Mouse (Mus musculus) ES-E14 (cell line): Measurements from ENCODE around the gene Thap3. TPM values are rescaled to one million over a fixed set of nuclear protein-coding genes. Genes with fewer than 3 reads are reported as not detected.

Experiments
- DNase-seq: peaks from one replicate; pipeline ENCODE4 v3.0.0-alpha.2; 2013; ENCODE audit warnings: low read depth, low spot score
- H3K27ac ChIP-seq: 2 replicates; pipeline ENCODE4 v1.5.1; 2012; ENCODE audit warnings: low read depth, mild to moderate bottlenecking, low read length, moderate library complexity, mixed read lengths; ENCODE audit not compliant: poor library complexity, insufficient read depth, severe bottlenecking
- H3K36me3 ChIP-seq: 2 replicates; pipeline ENCODE4 v1.6.1; 2012; ENCODE audit warnings: mild to moderate bottlenecking, low read length, moderate library complexity, mixed read lengths; ENCODE audit not compliant: control insufficient read depth, poor library complexity, insufficient read depth, severe bottlenecking
- H3K4me1 ChIP-seq, 2 experiments: fragments of 150-350 bp in 1 of 2; sonication (generic) in 1 of 2; 2 replicates each; pipeline ENCODE4 v1.6.1; 2012; ENCODE audit warnings: low read length in 2 of 2, mild to moderate bottlenecking in 1 of 2, mixed read lengths in 1 of 2; ENCODE audit not compliant: control insufficient read depth in 2 of 2, insufficient read depth in 2 of 2, poor library complexity in 1 of 2
- H3K4me3 ChIP-seq, 2 experiments: fragments of 150-350 bp in 1 of 2; sonication (generic) in 1 of 2; 2 replicates each; pipeline ENCODE4 v1.5.1; 2012; ENCODE audit warnings: low read length in 2 of 2, low read depth in 1 of 2, mild to moderate bottlenecking in 1 of 2, mixed read lengths in 1 of 2; ENCODE audit not compliant: insufficient read depth in 1 of 2, poor library complexity in 1 of 2, severe bottlenecking in 1 of 2
- H3K9ac ChIP-seq: 2 replicates; pipeline ENCODE4 v1.6.1; 2012; ENCODE audit warnings: low read depth, mild to moderate bottlenecking, low read length, mixed read lengths; ENCODE audit not compliant: poor library complexity, insufficient read depth, severe bottlenecking
- H3K9me3 ChIP-seq: fragments of 150-350 bp; sonication (generic); 2 replicates; pipeline ENCODE4 v1.6.1; 2012; ENCODE audit warnings: low read depth, mild to moderate bottlenecking, low read length; ENCODE audit not compliant: control insufficient read depth, insufficient read depth
- CHD2 ChIP-seq: IDR thresholded peaks from 2 replicates; pipeline ENCODE4 v1.6.1; 2014; ENCODE audit warnings: mild to moderate bottlenecking, low read depth, low read length, inconsistent platforms
- HCFC1 ChIP-seq: IDR thresholded peaks from 2 replicates; pipeline ENCODE4 v1.6.1; 2012; ENCODE audit warnings: low read length, inconsistent platforms, borderline replicate concordance; ENCODE audit not compliant: insufficient read depth
- MAFK ChIP-seq: IDR thresholded peaks from 2 replicates; pipeline ENCODE4 v1.6.1; 2014; ENCODE audit warnings: mild to moderate bottlenecking, low read depth, low read length, inconsistent platforms; ENCODE audit not compliant: insufficient read depth
- ZC3H11A ChIP-seq: IDR thresholded peaks from 2 replicates; pipeline ENCODE4 v1.6.1; 2012; ENCODE audit warnings: low read depth, mild to moderate bottlenecking, inconsistent platforms, low read length, borderline replicate concordance
- ZNF384 ChIP-seq: IDR thresholded peaks from 2 replicates; pipeline ENCODE4 v1.6.1; 2012; ENCODE audit warnings: low read depth, low read length, inconsistent platforms
- in situ Hi-C, 2 experiments: fragments of 600-800 bp; cut with MboI; formaldehyde crosslinking; loops; one replicate each; pipeline ENCODE4 v1.15.1; 2025; ENCODE audit warnings: low sequenced_read_pairs in 2 of 2, inconsistent platforms in 1 of 2; ENCODE audit not compliant: unreplicated experiment in 2 of 2
- total RNA-seq: library from RNA; depleted of rRNA; stranded (reverse); fragments of 300-350 nt; gene quantifications from 2 replicates; pipeline ENCODE4 v1.2.3, GENCODE M21; 2012

The Thap3 gene
- total RNA-seq, 1 experiment, result 7.6 TPM

DNA sequence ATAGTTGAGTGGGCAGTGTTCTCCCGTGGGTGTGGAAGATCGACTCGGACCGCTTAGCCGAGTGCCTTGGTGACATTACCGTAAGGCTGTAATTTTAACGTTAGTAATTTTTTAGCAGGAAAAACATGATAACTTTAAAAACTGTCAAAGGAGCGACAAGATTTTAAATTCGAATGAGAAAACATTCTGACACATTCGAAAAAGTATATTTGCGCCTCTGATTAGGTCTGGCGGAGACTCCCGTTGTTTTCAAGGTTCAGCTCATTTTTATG, 8.1 kb upstream of the Thap3 start:
- TF ChIP-seq ZNF384 (no peak), HCFC1 (no peak), MAFK (no peak), CHD2 (no peak), ZC3H11A (no peak)
- peaks cover 14% of the 10 kb centered on the region for H3K36me3 ChIP-seq
- no peak overlapping the region; the same call in 1 of the 2 replicates for H3K27ac ChIP-seq
- H3K4me3 ChIP-seq, result peak overlapping the region; percentile 76 to 79
- in situ Hi-C loops, result no loop called here
- peaks cover 0 to 11% of the 10 kb centered on the region in 2 experiments; a peak in 2 of 4 replicates for H3K4me1 ChIP-seq
- H3K9me3 ChIP-seq, result no peaks in the 10 kb centered on the region
- DNase-seq, result no peak
- peak overlapping the region; percentile 82 for H3K9ac ChIP-seq

DNA sequence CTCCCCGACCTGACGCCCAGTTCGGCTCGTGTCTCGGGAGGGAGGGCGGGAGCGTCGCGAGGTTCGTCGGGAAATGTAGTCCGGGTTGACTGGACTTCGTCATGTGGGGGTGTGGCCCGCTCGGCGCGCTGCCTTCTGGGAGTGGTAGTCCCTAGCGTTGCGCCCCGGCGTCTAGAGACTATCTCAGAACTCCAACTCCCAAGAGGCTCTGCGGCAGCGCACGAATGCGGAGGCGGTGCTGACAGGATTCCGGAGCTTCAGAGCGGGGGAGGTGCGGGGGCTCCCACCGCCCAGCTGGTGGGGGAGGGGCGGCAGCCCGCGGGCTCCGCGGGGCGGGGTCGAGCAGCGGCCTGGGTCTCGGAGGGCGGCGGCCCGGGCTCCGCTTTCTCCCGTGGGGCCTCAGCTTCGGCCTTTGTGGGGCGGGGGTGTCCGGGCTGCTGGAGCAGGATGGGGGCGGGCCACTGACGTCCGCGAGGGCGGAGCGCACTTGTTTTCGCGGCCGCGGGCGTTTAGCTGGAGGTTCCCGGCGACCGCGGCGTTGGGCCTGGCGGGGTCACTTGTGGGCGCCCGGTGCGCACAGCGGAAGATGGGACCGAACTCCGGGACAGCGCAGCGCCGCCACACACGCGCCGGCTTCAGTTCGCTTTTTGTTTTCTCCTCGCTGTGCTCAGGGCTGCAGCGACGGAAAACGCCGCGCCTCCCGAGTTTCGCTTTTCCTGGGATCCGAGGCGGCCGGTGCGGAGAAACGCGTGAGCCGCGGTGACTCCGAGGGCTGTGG, 7.6 kb upstream of the Thap3 start, which contains the start of gene Phf13:
Gene Phf13 (minus strand): TSS at position 86 of the 778 bp plus-strand sequence.
- peak within 1 kb of the TSS; percentile 71 for H3K27ac ChIP-seq
- peaks cover 0 to 14% of the 10 kb centered on the region in 2 experiments; a peak in 2 of 4 replicates for H3K4me1 ChIP-seq
- TF ChIP-seq HCFC1 (peak; percentile 99), CHD2 (no peak; the same call in 1 of the 2 replicates)
- H3K9me3 ChIP-seq, result no peaks in the 10 kb centered on the region
- H3K4me3 ChIP-seq, result peak within 1 kb of the TSS; percentile 99 to 100
- peak within 1 kb of the TSS; percentile 97 for H3K9ac ChIP-seq
- peak; percentile 97 for DNase-seq
- H3K36me3 ChIP-seq, result peaks cover 19% of the 10 kb centered on the region
- in situ Hi-C loops, result no loop called here

DNA sequence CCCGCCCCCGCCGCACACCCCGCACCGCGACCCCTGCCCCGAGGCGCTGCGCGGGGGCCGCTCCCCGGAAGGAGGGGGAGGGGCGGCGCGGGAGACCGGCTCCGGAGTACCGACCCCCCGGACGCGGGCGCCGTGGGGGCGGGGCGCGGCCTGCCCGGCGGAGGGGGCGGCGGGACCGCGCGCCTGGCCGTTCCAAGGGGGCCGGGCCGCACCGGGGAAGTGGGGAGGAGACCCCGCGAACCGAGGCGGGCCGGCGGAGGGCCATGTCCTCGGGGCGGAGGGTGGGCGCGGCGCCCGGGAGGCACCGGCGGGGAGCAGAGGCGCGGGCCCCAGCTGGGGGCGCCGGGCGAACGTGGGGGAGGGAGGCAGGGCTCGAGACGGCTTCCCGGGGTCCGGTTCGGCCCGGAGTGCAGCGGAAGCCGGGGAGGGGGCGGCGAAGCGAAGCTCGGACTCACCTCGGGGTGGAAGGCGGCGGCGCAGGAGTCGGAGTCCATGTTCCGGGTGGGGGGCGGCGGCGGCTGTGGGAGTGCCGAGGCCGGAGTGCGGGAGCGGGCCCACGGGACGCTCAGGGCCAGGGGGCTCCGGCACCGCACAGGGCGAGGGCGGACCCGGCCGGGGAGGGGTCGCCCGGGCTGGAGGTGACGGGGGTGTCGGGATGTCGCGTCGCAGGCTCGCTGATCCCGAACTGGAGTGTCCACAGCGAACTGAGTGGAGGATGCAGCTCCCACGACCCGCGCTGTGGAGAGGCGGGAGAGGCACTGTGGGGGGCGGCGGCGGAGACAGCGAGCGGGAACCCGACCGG, 6.8 kb upstream of the Thap3 start:
- H3K27ac ChIP-seq, result peak overlapping the region; percentile 71
- DNase-seq, result no peak
- peaks cover 27% of the 10 kb centered on the region for H3K36me3 ChIP-seq
- in situ Hi-C loops, result no loop called here
- H3K9ac ChIP-seq, result peak overlapping the region; percentile 97
- peaks cover 0 to 19% of the 10 kb centered on the region in 2 experiments; a peak in 2 of 4 replicates for H3K4me1 ChIP-seq
- peak overlapping the region; percentile 99 to 100 for H3K4me3 ChIP-seq
- TF ChIP-seq MAFK, result no peak
- no peak for TF ChIP-seq HCFC1
- no peak for TF ChIP-seq ZC3H11A
- no peak for TF ChIP-seq ZNF384
- TF ChIP-seq CHD2, result no peak
- no peaks in the 10 kb centered on the region for H3K9me3 ChIP-seq

DNA sequence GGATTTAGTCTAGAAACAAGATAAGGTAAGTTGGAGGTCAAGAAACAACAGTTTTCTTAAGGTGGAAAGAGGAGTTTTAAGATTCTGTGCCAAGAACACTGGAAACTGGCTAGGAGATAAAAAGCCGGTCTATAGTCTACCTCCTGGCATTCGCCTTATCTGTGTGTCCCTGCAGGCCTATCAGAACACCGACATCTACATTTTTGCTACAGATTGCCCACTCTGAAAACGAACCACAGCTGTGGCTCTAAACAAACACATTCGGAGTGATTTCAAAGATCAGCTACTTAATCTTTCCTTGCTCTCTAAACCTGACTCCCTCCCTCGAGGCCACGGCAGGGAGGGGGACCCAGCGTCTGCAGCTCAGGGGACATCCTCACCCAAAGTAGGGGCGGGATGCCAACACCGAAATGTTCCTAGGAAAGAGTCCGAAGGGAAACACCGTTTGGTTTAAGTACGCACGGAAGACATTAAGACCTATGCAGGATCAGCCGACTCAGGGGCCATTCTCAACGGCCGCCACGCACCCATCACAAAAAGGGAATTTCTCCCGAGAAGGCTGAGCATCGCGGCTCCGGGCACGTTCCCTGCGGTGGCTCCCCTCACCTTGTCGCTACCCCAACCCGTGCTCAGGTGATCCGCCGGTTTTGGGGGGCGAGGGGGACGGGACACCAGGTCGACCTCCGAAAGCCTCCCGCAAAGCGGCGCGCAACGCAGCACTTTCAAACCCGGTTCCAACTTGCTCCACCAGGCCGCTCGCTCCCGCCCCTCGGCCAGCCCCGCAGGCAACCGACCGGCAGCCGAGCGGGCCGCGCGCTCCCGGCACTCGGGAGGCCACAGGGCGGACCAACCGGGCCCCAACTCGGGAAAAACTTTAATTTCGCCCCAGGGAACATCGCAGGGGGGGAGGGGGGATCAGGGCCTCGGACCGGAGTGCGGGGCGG, 5.7 kb upstream of the Thap3 start:
- Histone ChIP-seq H3K9ac (peak overlapping the region; percentile 97), H3K36me3 (peaks cover 30% of the 10 kb centered on the region), H3K4me3 (peak overlapping the region; percentile 99 to 100), H3K4me1 (peaks cover 0 to 15% of the 10 kb centered on the region in 2 experiments; a peak in 2 of 4 replicates), H3K9me3 (no peaks in the 10 kb centered on the region), H3K27ac (no peak overlapping the region; the same call in 1 of the 2 replicates)
- TF ChIP-seq CHD2 (no peak), HCFC1 (no peak), ZC3H11A (no peak), ZNF384 (no peak), MAFK (no peak)
- in situ Hi-C loops, result no loop called here
- no peak for DNase-seq
